Mouse (Mus musculus): Measurements from ENCODE around the gene Sox15.

DNA sequence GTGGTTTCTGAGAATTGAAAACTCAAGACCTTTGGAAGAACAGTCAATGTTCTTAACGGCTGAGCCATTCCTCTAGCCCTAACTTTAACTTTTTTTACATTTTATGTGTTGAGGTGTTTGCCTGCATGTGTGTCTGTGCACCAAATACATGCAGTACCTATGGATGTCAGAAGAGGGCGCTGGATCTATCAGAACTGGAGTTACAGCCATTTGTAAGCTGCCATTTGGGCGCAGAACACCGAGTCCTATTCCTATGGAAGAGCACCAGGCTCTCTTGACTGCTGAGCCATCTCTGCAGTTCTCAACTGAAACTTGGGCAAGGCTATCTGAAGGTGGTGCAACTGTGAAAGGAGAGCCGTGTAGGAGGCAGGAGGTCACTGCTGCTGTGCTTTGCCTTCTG, 43.5 kb downstream of the Sox15 start:
- TF ChIP-seq TAL1 (IDR thresholded peaks at IDR 0.05; ENCODE audit: low read length): no peak
- no peak for TF ChIP-seq GATA1 (IDR thresholded peaks at IDR 0.05; ENCODE audit: low read length)
